Mouse (Mus musculus) right cerebral cortex, postnatal 36 days (tissue): ENCODE data around the gene Gm8298.
"Not testable (repeated sequence)": the region's sequence is repeated elsewhere in the genome, so short reads cannot be mapped to it uniquely, and the experiment has no call there.

Experiments used
- DNase-seq, 2 experiments: peaks; one replicate each; pipeline ENCODE4 v3.0.0; 2022; ENCODE audit warnings: low spot score in 2 of 2, mixed read lengths in 1 of 2

The Gm8298 gene

DNA sequence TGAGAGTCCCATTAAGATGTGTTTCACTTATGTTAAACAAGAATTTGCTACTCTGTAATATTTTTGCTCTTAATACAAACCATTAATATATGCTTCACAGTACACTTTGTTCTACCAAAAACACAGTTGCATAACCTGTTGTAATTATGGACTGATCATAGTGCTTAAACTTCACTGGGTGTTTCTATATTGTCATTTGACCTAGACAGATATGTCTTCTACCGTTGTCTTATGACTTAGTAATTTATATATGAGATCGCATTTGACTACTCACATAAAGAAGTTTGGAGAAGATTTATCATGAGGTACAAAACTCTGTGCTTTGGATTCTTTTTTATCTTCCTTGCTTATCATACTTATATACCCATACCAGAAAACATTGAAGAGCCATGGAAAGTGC lies at the start of gene Gm8298:
TSS of gene Gm8298 (plus strand) at position 301 of the 400 bp plus-strand sequence.
- no peak for DNase-seq

DNA sequence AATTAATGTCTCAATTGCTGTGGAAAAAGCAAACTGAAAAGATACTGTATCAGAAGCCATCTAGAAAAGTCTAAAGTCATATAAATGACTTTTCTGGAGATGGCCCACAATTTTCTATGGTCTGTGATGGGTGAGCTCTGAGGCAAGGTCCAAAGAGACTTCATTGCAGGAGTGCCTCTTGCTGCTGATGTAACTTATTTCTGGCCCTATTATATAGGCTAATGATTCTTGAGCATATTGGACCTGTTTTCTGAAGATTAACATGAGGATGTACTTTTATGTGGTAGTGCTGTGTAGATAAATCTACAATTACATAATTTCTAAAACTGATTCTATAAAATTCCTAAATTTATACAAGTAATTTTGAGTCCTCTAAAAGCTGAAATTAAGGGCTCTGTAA lies 47.7 kb upstream of the Gm8298 start:
- DNase-seq, result no peak

DNA sequence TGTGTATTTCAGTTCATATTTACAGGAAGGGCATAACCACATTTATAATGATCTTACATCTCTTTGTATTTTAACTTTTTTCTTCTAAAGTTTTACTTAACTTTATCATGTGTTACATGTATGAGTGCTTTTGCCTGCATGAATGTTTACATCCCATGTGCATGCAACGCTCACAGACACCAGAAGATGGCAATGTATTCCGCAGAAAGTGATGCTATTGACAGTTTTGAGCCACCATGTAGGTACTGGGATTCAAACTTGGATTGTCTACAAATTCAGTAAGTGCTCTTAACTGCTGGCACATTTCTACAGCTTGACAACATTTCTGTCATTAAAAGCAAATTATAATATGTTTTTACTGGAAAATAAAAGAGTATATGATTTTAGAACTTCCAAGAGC lies 9.9 kb downstream of the Gm8298 start:
- DNase-seq, result peak; percentile 1 to 3

GRCm38 (mm10) chr3:59877601-59878000 lies 16.8 kb downstream of the Gm8298 start:
- not testable (repeated sequence) for DNase-seq

- DNase-seq, result not testable (repeated sequence)
Measured at GRCm38 (mm10) chr3:59879801-59880554, 19.1 kb downstream of the Gm8298 start.

GRCm38 (mm10) chr3:59893276-59893675 lies 32.4 kb downstream of the Gm8298 start:
- no peak for DNase-seq

DNA sequence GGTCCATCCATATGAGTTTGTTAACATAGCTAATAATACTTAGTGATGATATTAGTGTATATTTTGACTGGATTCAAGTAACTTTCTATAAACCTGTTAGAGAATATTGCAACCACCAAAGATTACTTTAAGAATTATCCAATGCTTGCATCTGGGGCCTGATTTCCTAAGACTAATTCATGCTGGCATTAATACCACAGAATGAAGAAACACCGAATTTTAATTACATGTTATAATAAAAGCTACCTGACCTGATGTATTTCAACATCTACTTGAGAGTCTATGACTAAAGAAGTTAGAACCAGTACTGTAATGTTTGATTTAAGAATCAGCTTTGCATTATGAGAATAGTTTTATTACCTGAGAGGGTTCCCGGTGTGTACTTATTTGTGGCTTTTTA lies 64.1 kb downstream of the Gm8298 start, which contains the start of gene C130079G13Rik:
TSS of gene C130079G13Rik (plus strand) at position 301 of the 400 bp plus-strand sequence.
- DNase-seq, result no peak
